Mouse (Mus musculus) small intestine, adult 2 months (tissue): ENCODE measurements around the gene Pdzk1.

ENCODE experiments used
- CTCF ChIP-seq: fragments of 200-500 bp; IDR thresholded peaks from 2 replicates; pipeline ENCODE4 v1.5.1; 2012; ENCODE audit warnings: low read depth, mild to moderate bottlenecking, control low read depth, inconsistent platforms, low read length, moderate library complexity, mixed read lengths; ENCODE audit not compliant: insufficient replicate concordance, insufficient read length; ENCODE audit errors: extremely low read depth
- POLR2A ChIP-seq: fragments of 200-500 bp; IDR thresholded peaks from 2 replicates; pipeline ENCODE4 v1.6.1; 2012; ENCODE audit warnings: low read depth, mild to moderate bottlenecking, control low read depth, inconsistent platforms, low read length, moderate library complexity

- no peak for TF ChIP-seq POLR2A
- no peak for TF ChIP-seq CTCF
These were observed 50.5 kb downstream of the Pdzk1 start for GRCm38 (mm10) chr3:96879536-96879935.
